Mouse (Mus musculus): ENCODE measurements around the gene Sntg2. TPM values are rescaled to one million over a fixed set of nuclear protein-coding genes. Genes with fewer than 3 reads are reported as not detected.
A peak's percentile ranks its signal among the peaks of the same experiment; 100 is the strongest.

Gene Sntg2
- total RNA-seq, 2 experiments from 2014 or later, result 4.9 to 7.1 TPM

DNA sequence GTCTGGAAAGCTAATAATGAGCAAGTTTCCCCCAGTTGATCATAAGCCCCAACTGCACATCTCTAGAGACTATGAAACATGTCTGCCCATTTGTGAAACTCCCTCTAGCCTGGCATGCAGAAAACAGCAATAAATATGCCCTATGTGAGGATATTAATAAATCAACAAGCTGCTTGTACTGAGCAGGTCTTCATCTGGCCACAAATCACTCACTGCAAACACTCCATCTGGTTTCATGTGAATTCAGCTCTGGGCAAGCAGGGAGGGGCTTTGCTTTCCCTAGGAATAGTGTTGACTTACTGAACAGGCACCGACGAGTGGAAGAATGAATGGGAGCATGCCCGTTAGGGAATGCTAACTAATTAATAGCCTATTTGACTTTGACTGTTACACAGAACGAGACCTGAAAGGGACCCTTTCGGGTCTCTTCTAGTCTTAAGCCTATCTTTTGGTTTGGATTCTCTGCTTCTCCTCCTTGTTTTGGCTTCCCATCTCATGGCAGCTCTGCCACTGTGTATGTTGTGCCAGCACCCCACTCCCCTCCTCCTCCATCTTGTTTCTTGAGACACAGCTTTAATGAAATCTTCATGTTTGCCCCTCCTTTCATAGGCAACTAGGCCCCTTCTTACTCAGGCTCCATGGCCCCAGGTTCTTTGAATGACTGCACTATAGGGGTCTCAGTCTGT, 86.1 kb downstream of the Sntg2 start:
- DNase-seq (ENCODE audit: extremely low spot score in 1 of 2, low spot score in 1 of 2), result no peak

- no peak for DNase-seq (ENCODE audit: extremely low spot score in 1 of 2, low spot score in 1 of 2)
These were observed 89.4 kb downstream of the Sntg2 start for GRCm38 (mm10) chr12:30283741-30284140.

GRCm38 (mm10) chr12:30272242-30272985, 100.8 kb downstream of the Sntg2 start:
- DNase-seq (ENCODE audit: extremely low spot score in 1 of 2, low spot score in 1 of 2), result no peak

DNA sequence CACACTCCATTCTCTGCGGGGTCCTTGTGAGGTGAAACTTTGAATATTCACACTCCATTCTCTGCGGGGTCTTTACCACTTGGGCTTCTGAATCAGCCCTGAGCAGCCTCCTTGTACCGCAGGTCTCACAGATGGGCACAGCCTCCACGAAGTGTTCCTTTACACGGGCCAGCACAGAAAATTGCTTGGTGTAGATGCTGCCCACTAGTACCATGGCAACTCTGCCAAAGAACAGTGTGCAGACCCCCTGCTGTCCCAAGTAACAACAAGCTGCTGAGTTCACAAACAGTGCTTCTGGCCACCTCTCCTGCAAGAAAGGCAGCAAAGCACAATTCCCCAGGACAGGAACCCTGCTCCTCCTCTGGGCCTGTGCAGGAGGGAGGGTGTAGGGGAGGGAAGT, 109.0 kb downstream of the Sntg2 start:
- no peak for DNase-seq (ENCODE audit: extremely low spot score in 1 of 2, low spot score in 1 of 2)

- no peak for DNase-seq (ENCODE audit: extremely low spot score in 1 of 2, low spot score in 1 of 2)
These were observed 112.0 kb downstream of the Sntg2 start for GRCm38 (mm10) chr12:30261187-30261586.

DNA sequence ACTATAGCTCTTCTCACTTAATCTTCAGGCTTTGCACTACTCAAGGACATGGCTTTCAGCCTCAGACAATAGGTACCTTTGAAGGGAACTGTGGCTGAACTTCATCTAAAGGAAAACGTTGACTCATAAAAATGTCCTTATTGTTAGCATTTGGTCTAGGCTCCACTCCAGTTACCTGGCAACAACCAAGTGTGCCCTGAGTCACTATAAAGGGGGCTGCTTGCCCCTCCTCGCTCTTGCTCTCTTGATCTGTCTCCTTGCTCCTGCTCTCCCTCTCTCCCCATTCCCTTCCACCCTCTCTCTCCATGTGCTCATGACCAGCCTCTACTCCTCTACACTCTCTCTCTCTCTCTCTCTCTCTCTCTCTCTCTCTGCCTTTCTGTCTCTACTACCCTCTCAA, 114.5 kb downstream of the Sntg2 start:
- no peak for DNase-seq (ENCODE audit: extremely low spot score in 1 of 2, low spot score in 1 of 2)

- DNase-seq (ENCODE audit: extremely low spot score in 1 of 2, low spot score in 1 of 2), result no peak
These were observed 115.5 kb downstream of the Sntg2 start for GRCm38 (mm10) chr12:30257664-30258063.

- no peak for DNase-seq (ENCODE audit: extremely low spot score in 1 of 2, low spot score in 1 of 2)
These were observed 117.0 kb downstream of the Sntg2 start for GRCm38 (mm10) chr12:30256207-30256606.

GRCm38 (mm10) chr12:30254581-30254980, 118.6 kb downstream of the Sntg2 start:
- DNase-seq (ENCODE audit: extremely low spot score in 1 of 2, low spot score in 1 of 2), result no peak

GRCm38 (mm10) chr12:30252381-30252780, 120.8 kb downstream of the Sntg2 start:
- DNase-seq (ENCODE audit: extremely low spot score in 1 of 2, low spot score in 1 of 2), result no peak

GRCm38 (mm10) chr12:30251283-30251829, 121.8 kb downstream of the Sntg2 start:
- no peak for DNase-seq (ENCODE audit: extremely low spot score in 1 of 2, low spot score in 1 of 2)

- no peak for DNase-seq (ENCODE audit: extremely low spot score in 1 of 2, low spot score in 1 of 2)
These were observed 124.1 kb downstream of the Sntg2 start for GRCm38 (mm10) chr12:30249068-30249467.

DNA sequence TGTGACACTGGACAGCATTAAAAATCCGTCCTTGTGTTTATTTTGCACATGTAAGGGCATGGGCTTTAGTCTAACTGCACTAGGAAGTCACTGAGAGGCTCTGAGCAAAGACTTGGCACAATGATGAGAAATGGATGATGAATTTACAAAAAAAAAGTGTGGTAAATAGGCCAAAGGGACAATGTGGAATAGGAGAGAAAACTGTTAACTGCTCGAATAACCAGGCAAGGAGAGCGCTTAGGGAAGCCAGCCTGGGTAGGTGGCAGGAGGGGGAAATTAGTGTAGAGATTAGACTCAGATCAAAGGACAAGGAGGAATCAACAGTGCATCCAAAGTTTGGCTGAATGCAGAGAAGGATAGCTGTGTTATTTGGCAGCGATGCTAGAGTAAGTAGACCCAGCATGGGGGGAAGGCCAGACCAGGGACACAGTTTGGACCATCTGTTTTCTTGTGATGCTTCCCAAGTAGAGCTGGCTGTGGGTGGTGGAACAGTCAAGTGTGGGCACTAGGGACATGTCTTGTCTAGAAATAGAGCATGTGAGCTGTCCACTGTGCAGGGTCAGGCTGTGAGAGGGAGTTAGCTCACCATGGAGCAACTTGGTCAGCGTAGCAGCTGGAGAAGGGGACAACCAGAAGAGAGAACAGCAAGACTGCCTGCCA, 126.8 kb downstream of the Sntg2 start:
- no peak for DNase-seq (ENCODE audit: extremely low spot score in 1 of 2, low spot score in 1 of 2)

- DNase-seq (ENCODE audit: extremely low spot score in 1 of 2, low spot score in 1 of 2), result peak in 1 of 2 experiments; percentile 24
These were observed 129.0 kb downstream of the Sntg2 start for GRCm38 (mm10) chr12:30244194-30244593.

DNA sequence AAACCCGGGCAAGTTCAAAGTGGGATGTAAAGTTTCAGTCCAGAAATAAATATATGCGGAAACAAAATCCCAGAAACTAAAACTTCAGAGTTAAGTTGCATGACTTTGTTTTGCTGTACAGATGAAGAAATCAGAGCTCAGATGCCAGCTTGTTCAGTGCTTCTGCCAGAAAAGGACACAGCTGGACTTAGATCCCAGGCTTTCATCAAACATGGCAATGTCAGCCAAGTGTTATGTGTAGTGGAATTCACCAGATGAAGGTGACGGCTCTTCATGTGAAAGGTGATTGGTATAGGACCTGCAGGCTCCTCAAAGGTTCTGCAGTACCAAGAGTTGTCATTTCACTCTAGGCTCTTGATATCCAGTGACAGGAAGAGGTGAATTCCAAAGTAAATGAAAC, 132.3 kb downstream of the Sntg2 start:
- DNase-seq (ENCODE audit: extremely low spot score in 1 of 2, low spot score in 1 of 2), result no peak

DNA sequence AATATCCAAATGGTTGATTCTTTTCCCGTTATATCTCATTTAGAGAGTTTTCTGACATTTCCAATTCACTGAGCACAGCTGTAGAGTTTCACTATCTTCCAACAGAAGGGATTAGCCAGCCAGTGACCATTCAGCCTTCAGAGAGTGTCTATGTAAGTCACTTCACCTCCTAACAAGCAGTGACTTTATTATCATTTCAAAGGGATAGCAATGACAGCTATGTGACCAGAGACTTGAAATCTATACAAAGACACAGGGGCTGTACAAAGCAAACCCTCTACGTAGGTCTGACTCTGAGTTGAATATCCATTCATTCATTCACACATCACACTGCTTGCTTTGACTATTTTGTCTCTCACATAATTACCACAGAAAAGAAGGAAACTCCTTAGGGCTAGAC, 138.2 kb downstream of the Sntg2 start:
- no peak for DNase-seq (ENCODE audit: extremely low spot score in 1 of 2, low spot score in 1 of 2)

DNA sequence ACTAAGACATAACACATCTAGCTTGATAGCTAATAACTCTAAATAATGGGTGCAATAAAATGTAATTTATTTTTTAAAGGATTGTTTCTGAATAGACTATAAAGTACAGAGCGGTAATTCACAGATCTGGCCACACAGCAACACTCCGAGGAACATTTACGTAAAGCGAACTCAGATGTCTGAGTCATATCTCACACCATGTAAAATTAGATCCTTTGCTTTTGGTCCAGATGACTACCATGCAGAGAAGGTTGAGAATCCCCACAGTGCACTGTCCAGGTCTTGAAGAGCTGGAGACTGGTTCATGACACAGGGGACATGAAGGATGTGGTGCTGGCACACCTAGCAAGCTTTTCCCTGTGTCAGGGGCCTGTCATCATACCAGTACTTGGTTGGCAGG, 145.2 kb downstream of the Sntg2 start:
- DNase-seq (ENCODE audit: extremely low spot score in 1 of 2, low spot score in 1 of 2), result no peak

- DNase-seq (ENCODE audit: extremely low spot score in 1 of 2, low spot score in 1 of 2), result no peak
These were observed 146.9 kb downstream of the Sntg2 start for GRCm38 (mm10) chr12:30226247-30226646.

DNA sequence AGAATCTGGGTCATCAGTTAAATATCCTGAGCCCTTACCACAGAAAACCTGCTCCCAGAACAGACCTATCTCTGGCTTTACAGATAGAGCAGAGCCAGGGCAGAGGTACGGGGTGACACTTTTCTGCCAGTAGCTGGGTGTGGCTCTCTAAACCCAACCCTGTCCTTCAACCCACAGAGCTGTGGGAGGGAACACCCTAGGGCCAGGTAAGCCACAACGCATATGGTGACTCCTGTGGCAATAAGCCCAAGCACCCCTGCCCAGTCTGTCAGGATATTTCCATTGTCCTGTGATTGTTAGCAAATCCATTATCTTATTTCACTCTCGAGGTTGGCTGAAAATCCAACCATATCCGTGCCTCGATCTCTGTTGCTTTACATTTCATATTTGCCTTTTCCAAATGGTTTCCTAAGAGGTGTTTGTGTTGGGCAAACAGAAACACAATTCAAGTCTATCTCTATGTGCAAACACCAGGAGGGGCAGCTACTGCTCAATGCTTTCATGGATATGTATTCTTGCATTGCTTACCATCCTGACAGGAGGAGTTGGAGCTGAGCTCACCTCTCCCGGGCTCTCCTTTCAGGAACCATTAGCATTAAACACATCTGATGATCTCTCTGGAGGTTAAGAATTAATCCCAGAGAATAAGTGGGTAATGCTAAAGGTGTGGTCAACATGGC, 156.3 kb downstream of the Sntg2 start:
- no peak for DNase-seq (ENCODE audit: extremely low spot score in 1 of 2, low spot score in 1 of 2)

DNA sequence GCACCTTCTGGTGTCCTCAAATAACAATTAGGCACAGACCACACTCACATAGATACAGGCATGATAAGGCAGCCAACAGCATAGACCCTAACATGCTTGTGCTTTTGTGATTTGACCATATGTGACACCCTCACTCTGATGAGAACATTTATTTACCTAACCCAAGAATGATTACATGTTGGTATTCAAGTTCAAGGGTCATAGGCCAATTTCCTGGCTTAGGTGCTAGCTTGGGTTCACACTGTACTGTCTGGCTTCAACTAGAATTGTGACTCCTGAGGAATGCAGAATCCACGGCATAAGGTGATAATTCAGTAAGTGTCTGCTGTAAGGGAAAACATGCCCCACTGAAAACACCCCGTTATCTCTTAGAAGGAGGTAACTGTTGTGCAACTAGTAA, 158.4 kb downstream of the Sntg2 start:
- no peak for DNase-seq (ENCODE audit: extremely low spot score in 1 of 2, low spot score in 1 of 2)

GRCm38 (mm10) chr12:30210388-30210787, 162.8 kb downstream of the Sntg2 start:
- no peak for DNase-seq (ENCODE audit: extremely low spot score in 1 of 2, low spot score in 1 of 2)

Data from layer of hippocampus, postnatal 25 days (tissue).